Comparison of ENCODE assay signal across 10 mouse cellular contexts in genomic region chr8:83664931-83665625, GRCm38 (mm10). TPM values are rescaled to one million over a fixed set of nuclear protein-coding genes. Genes with fewer than 3 reads are reported as not detected.
DNase-seq lines count a peak whose midpoint lies in the region; ATAC-seq and TF ChIP-seq lines count a peak whose summit lies in the region.
"Had no signal": no experiment of that assay in that cellular context is flagged by ENCODE, and none has a peak within 500 bp of the region (broad histone marks: within the 10 kb centered on the region; RNA-seq: fewer than 3 reads in every experiment).

No protein-coding gene starts in this region.

- 41% methylated on average over 2 of the region's 2 CpGs for WGBS in forebrain, embryonic 11.5 days
- WGBS in forebrain, postnatal 0 days: 26% methylated on average over 2 of the region's 2 CpGs
- 18% methylated on average over 2 of the region's 2 CpGs for WGBS in kidney, embryonic 14.5 days

- TF ChIP-seq CTCF in forebrain, postnatal 0 days (IDR thresholded peaks at IDR 0.05; ENCODE audit: low read depth): no peak

- H3K9ac ChIP-seq in forebrain, embryonic 11.5 days (ENCODE audit: low read length): no peak overlapping the region
- no peak overlapping the region for H3K9ac ChIP-seq in forebrain, postnatal 0 days
- peak overlapping the region; percentile 34; the same call in 1 of the 2 replicates for H3K9ac ChIP-seq in kidney, embryonic 14.5 days (ENCODE audit: low read depth, low read length)
- H3K9ac ChIP-seq: midbrain, embryonic 15.5 days had no signal

- H3K4me1 ChIP-seq in forebrain, embryonic 11.5 days (replicated peaks; ENCODE audit: control insufficient read depth, insufficient read depth, low read length): peaks cover 21% of the 10 kb centered on the region
- peaks cover 6% of the 10 kb centered on the region for H3K4me1 ChIP-seq in forebrain, postnatal 0 days (ENCODE audit: insufficient read depth)
- peaks cover 70% of the 10 kb centered on the region for H3K4me1 ChIP-seq in kidney, embryonic 14.5 days (ENCODE audit: control insufficient read depth, insufficient read depth, low read length)

- H3K36me3 ChIP-seq in forebrain, embryonic 11.5 days (ENCODE audit: control insufficient read depth, insufficient read depth, low read length): no peaks in the 10 kb centered on the region
- H3K36me3 ChIP-seq in forebrain, postnatal 0 days (ENCODE audit: insufficient read depth): peaks cover 14% of the 10 kb centered on the region
- H3K36me3 ChIP-seq in kidney, embryonic 14.5 days (ENCODE audit: control insufficient read depth, insufficient read depth, low read length): peaks cover 15% of the 10 kb centered on the region
- H3K36me3 ChIP-seq: midbrain, embryonic 15.5 days had no signal

- no peak for ATAC-seq in forebrain, embryonic 11.5 days (replicated peaks; ENCODE audit: low FRiP score)
- ATAC-seq in forebrain, postnatal 0 days: no peak
- ATAC-seq in kidney, embryonic 14.5 days (ENCODE audit: low FRiP score, low TSS enrichment): no peak
- ATAC-seq: inflammation-experienced regulatory T-cells, adult 6 months; midbrain, embryonic 15.5 days had no signal

- H3K27ac ChIP-seq in forebrain, embryonic 11.5 days (ENCODE audit: low read depth, low read length): no peak overlapping the region
- no peak overlapping the region for H3K27ac ChIP-seq in forebrain, postnatal 0 days (ENCODE audit: low read depth, low read length)
- peak overlapping the region; percentile 76; the same call in 1 of the 2 replicates for H3K27ac ChIP-seq in kidney, embryonic 14.5 days (ENCODE audit: low read depth, low read length)
- H3K27ac ChIP-seq: midbrain, embryonic 15.5 days had no signal

- no peak overlapping the region for H3K4me3 ChIP-seq in forebrain, embryonic 11.5 days (ENCODE audit: low read depth, low read length)
- no peak overlapping the region for H3K4me3 ChIP-seq in forebrain, postnatal 0 days (ENCODE audit: low read depth, low read length)
- H3K4me3 ChIP-seq in kidney, embryonic 14.5 days (ENCODE audit: low read length): no peak overlapping the region
- H3K4me3 ChIP-seq: midbrain, embryonic 15.5 days had no signal

- H3K4me2 ChIP-seq in forebrain, embryonic 11.5 days (ENCODE audit: low read depth, low read length, severe bottlenecking): no peak overlapping the region
- no peak overlapping the region for H3K4me2 ChIP-seq in forebrain, postnatal 0 days (ENCODE audit: low read depth)
- no peak overlapping the region for H3K4me2 ChIP-seq in kidney, embryonic 14.5 days (replicated peaks; ENCODE audit: low read depth, low read length)
- H3K4me2 ChIP-seq: midbrain, embryonic 15.5 days had no signal

- peaks cover 2% of the 10 kb centered on the region; the same call in 1 of the 2 replicates for H3K27me3 ChIP-seq in forebrain, embryonic 11.5 days (ENCODE audit: control insufficient read depth, insufficient read depth, low read length)
- no peaks in the 10 kb centered on the region for H3K27me3 ChIP-seq in forebrain, postnatal 0 days (ENCODE audit: insufficient read depth, low read length)
- H3K27me3 ChIP-seq in kidney, embryonic 14.5 days (ENCODE audit: control insufficient read depth, insufficient read depth, low read length): no peaks in the 10 kb centered on the region
- H3K27me3 ChIP-seq: midbrain, embryonic 15.5 days had no signal

- no peaks in the 10 kb centered on the region for H3K9me3 ChIP-seq in forebrain, embryonic 11.5 days (ENCODE audit: control insufficient read depth, low read length)
- no peaks in the 10 kb centered on the region for H3K9me3 ChIP-seq in forebrain, postnatal 0 days (ENCODE audit: low read length)
- no peaks in the 10 kb centered on the region for H3K9me3 ChIP-seq in kidney, embryonic 14.5 days (ENCODE audit: control insufficient read depth, low read length)
- H3K9me3 ChIP-seq: midbrain, embryonic 15.5 days had no signal

- DNase-seq in forebrain, embryonic 11.5 days (ENCODE audit: low spot score): peak; percentile 57
- no peak for DNase-seq in forebrain, postnatal 0 days
- no peak for DNase-seq in kidney, adult 11 months
- DNase-seq in gastrocnemius, postnatal 25 days: peak; percentile 26
- peak; percentile 53 for DNase-seq in lung, postnatal 14 days
- no peak for DNase-seq in layer of hippocampus, adult 8-10 months (ENCODE audit: low spot score in 2 of 2)
- DNase-seq in thymus, postnatal 4 days: no peak

RNA-seq across cellular contexts. Expression of gene Ptger1, which starts 1.4 kb away (rescaled TPM):
- polyA plus RNA-seq in forebrain, embryonic 11.5 days (2014; fragmentation: Nextera tagmentation; extraction: Ambion mirVana): 0.47 and 0.60 TPM in 2 replicates
- 0.46 and 0.57 TPM in 2 replicates for total RNA-seq in forebrain, postnatal 0 days (2014; rRNA removed)
- 0.20 and 0.27 TPM in 2 replicates for polyA plus RNA-seq in forebrain, postnatal 0 days (2015; fragmentation: Nextera tagmentation; extraction: Ambion mirVana)
- 0.97 and 1.3 TPM in 2 replicates for polyA plus RNA-seq in kidney, embryonic 14.5 days (2014; fragmentation: Nextera tagmentation; extraction: Ambion mirVana)
- total RNA-seq in gastrocnemius, postnatal 25 days (2021): under 1 TPM; 0.13 to 0.15 TPM
- 1 to 10 TPM in 2 of 4 experiments, under 1 TPM in 2; 0.74 to 1.3 (median 1.1) TPM for total RNA-seq in layer of hippocampus, adult 8-10 months (2022)

RNA-seq across cellular contexts. Expression of gene Gipc1, which starts 12.6 kb away (rescaled TPM):
- 217 and 231 TPM in 2 replicates for polyA plus RNA-seq in forebrain, embryonic 11.5 days (2014; fragmentation: Nextera tagmentation; extraction: Ambion mirVana)
- total RNA-seq in forebrain, postnatal 0 days (2014; rRNA removed): 77.8 and 85.3 TPM in 2 replicates
- polyA plus RNA-seq in forebrain, postnatal 0 days (2015; fragmentation: Nextera tagmentation; extraction: Ambion mirVana): 119 and 135 TPM in 2 replicates
- polyA plus RNA-seq in kidney, embryonic 14.5 days (2014; fragmentation: Nextera tagmentation; extraction: Ambion mirVana): 168 and 210 TPM in 2 replicates
- 10 to 100 TPM; 18.9 to 20.4 TPM for total RNA-seq in gastrocnemius, postnatal 25 days (2021)
- total RNA-seq in layer of hippocampus, adult 8-10 months (2022): 10 to 100 TPM; 47.3 to 56.1 (median 52.2) TPM

RNA-seq across cellular contexts. Expression of gene Pkn1, which starts 33.9 kb away (rescaled TPM):
- polyA plus RNA-seq in forebrain, embryonic 11.5 days (2014; fragmentation: Nextera tagmentation; extraction: Ambion mirVana): 28.3 and 31.6 TPM in 2 replicates
- total RNA-seq in forebrain, postnatal 0 days (2014; rRNA removed): 70.8 and 72.6 TPM in 2 replicates
- 18.5 and 25.2 TPM in 2 replicates for polyA plus RNA-seq in forebrain, postnatal 0 days (2015; fragmentation: Nextera tagmentation; extraction: Ambion mirVana)
- polyA plus RNA-seq in kidney, embryonic 14.5 days (2014; fragmentation: Nextera tagmentation; extraction: Ambion mirVana): 23.8 and 36.1 TPM in 2 replicates
- 10 to 100 TPM; 34.4 to 47.5 TPM for total RNA-seq in gastrocnemius, postnatal 25 days (2021)
- 10 to 100 TPM; 55.0 to 58.9 (median 56.5) TPM for total RNA-seq in layer of hippocampus, adult 8-10 months (2022)

RNA-seq across cellular contexts. Expression of gene Ddx39, which starts 49.9 kb away (rescaled TPM):
- polyA plus RNA-seq in forebrain, embryonic 11.5 days (2014; fragmentation: Nextera tagmentation; extraction: Ambion mirVana): 251 and 267 TPM in 2 replicates
- 54.1 and 58.4 TPM in 2 replicates for total RNA-seq in forebrain, postnatal 0 days (2014; rRNA removed)
- 76.3 and 79.5 TPM in 2 replicates for polyA plus RNA-seq in forebrain, postnatal 0 days (2015; fragmentation: Nextera tagmentation; extraction: Ambion mirVana)
- 193 and 194 TPM in 2 replicates for polyA plus RNA-seq in kidney, embryonic 14.5 days (2014; fragmentation: Nextera tagmentation; extraction: Ambion mirVana)
- total RNA-seq in gastrocnemius, postnatal 25 days (2021): 10 to 100 TPM; 11.2 to 13.2 TPM
- 10 to 100 TPM; 17.4 to 19.4 (median 19.0) TPM for total RNA-seq in layer of hippocampus, adult 8-10 months (2022)

RNA-seq across cellular contexts. Expression of gene Dnajb1, which starts 57.1 kb away (rescaled TPM):
- 73.8 and 78.5 TPM in 2 replicates for polyA plus RNA-seq in forebrain, embryonic 11.5 days (2014; fragmentation: Nextera tagmentation; extraction: Ambion mirVana)
- 41.2 and 46.6 TPM in 2 replicates for total RNA-seq in forebrain, postnatal 0 days (2014; rRNA removed)
- 40.7 and 65.1 TPM in 2 replicates for polyA plus RNA-seq in forebrain, postnatal 0 days (2015; fragmentation: Nextera tagmentation; extraction: Ambion mirVana)
- polyA plus RNA-seq in kidney, embryonic 14.5 days (2014; fragmentation: Nextera tagmentation; extraction: Ambion mirVana): 42.5 and 48.9 TPM in 2 replicates
- 1 to 10 TPM; 4.6 to 6.0 TPM for total RNA-seq in gastrocnemius, postnatal 25 days (2021)
- total RNA-seq in layer of hippocampus, adult 8-10 months (2022): 10 to 100 TPM; 30.9 to 52.4 (median 41.9) TPM

Comparison
In these comparisons a context has a peak if more than half of its experiments do, and no peak if none do; other contexts are left out.
1. DNase-seq: peak in forebrain, embryonic 11.5 days (single experiment), gastrocnemius, postnatal 25 days (single experiment) and lung, postnatal 14 days (single experiment); none in forebrain, postnatal 0 days (single experiment), kidney, adult 11 months (single experiment), layer of hippocampus, adult 8-10 months (0 of 2) and thymus, postnatal 4 days (single experiment).